ENCODE assay signal across 19 mouse cellular contexts in genomic region chr12:21226316-21226715, GRCm38 (mm10). TPM values are rescaled to one million over a fixed set of nuclear protein-coding genes. Genes with fewer than 3 reads are reported as not detected.
DNase-seq lines count a peak whose midpoint lies in the region; ATAC-seq and TF ChIP-seq lines count a peak whose summit lies in the region.
"Had no signal": no experiment of that assay in that cellular context is flagged by ENCODE, and none has a peak within 500 bp of the region (broad histone marks: within the 10 kb centered on the region; RNA-seq: fewer than 3 reads in every experiment).

No protein-coding gene starts in this region.

- no peak for TF ChIP-seq CTCF in small intestine, adult 2 months (IDR thresholded peaks at IDR 0.05; ENCODE audit: extremely low read depth, insufficient read length, insufficient replicate concordance, low read depth, low read length)

- H3K4me1 ChIP-seq in heart, embryonic 15.5 days (replicated peaks): peaks cover 17% of the 10 kb centered on the region
- peaks cover 16% of the 10 kb centered on the region for H3K4me1 ChIP-seq in lung, embryonic 16.5 days (replicated peaks; ENCODE audit: control insufficient read depth, insufficient read depth, low read length)
- peaks cover 32% of the 10 kb centered on the region; the same call in 1 of the 2 replicates for H3K4me1 ChIP-seq in small intestine, adult 2 months (ENCODE audit: control insufficient read depth, insufficient read depth, insufficient read length, low read length)

- no peak for TF ChIP-seq POLR2A in small intestine, adult 2 months (IDR thresholded peaks at IDR 0.05; ENCODE audit: low read depth, low read length)

- H3K4me2 ChIP-seq in heart, embryonic 15.5 days: no peak overlapping the region
- no peak overlapping the region for H3K4me2 ChIP-seq in lung, embryonic 16.5 days (ENCODE audit: low read depth, low read length)
- H3K4me2 ChIP-seq: hindbrain, embryonic 15.5 days; limb, embryonic 15.5 days; lung, embryonic 14.5 days had no signal

- H3K9ac ChIP-seq in heart, embryonic 15.5 days: no peak overlapping the region
- no peak overlapping the region for H3K9ac ChIP-seq in lung, embryonic 16.5 days (ENCODE audit: low read length)
- H3K9ac ChIP-seq: hindbrain, embryonic 15.5 days; limb, embryonic 15.5 days; lung, embryonic 14.5 days had no signal

- peak overlapping the region; percentile 78; the same call in 1 of the 2 replicates for H3K27ac ChIP-seq in heart, embryonic 15.5 days
- peak overlapping the region; percentile 78 for H3K27ac ChIP-seq in lung, embryonic 16.5 days (ENCODE audit: low read length)
- H3K27ac ChIP-seq in small intestine, adult 2 months (ENCODE audit: insufficient read depth, low read depth, low read length): 0 out of 2 replicates have a peak overlapping the region, but pooled peaks have one; percentile 96
- H3K27ac ChIP-seq: hindbrain, embryonic 15.5 days; limb, embryonic 15.5 days; midbrain, embryonic 10.5 days had no signal

- no peak for DNase-seq in heart, adult 9 months (ENCODE audit: low spot score in 2 of 2)
- no peak for DNase-seq in lung, postnatal 14 days
- DNase-seq in T-cell, adult 2 months (ENCODE audit: low spot score): peak; percentile 6
- DNase-seq in layer of hippocampus, postnatal 25 days (ENCODE audit: extremely low spot score in 1 of 2, low spot score in 1 of 2): no peak
- DNase-seq: kidney, adult 11 months; kidney, postnatal 14 days; right cerebral cortex, postnatal 4 days; thymus, adult 18-20 months had no signal

- no peak for ATAC-seq in heart, embryonic 15.5 days (replicated peaks; ENCODE audit: insufficient number of reproducible peaks, insufficient read depth, low FRiP score, low read depth)
- ATAC-seq in lung, embryonic 16.5 days (ENCODE audit: low read depth): no peak
- ATAC-seq: CD4-positive, CD25-positive, alpha-beta regulatory T cell, adult 4 months; forebrain, embryonic 14.5 days had no signal

- no peaks in the 10 kb centered on the region for H3K27me3 ChIP-seq in heart, embryonic 15.5 days
- no peaks in the 10 kb centered on the region for H3K27me3 ChIP-seq in lung, embryonic 16.5 days (ENCODE audit: control insufficient read depth, insufficient read depth, low read depth, low read length)
- no peaks in the 10 kb centered on the region for H3K27me3 ChIP-seq in small intestine, adult 2 months (ENCODE audit: control insufficient read depth, insufficient read depth, low read length)
- H3K27me3 ChIP-seq: hindbrain, embryonic 15.5 days; limb, embryonic 15.5 days had no signal

- no peak overlapping the region for H3K4me3 ChIP-seq in heart, embryonic 15.5 days
- no peak overlapping the region for H3K4me3 ChIP-seq in lung, embryonic 16.5 days (ENCODE audit: low read length)
- H3K4me3 ChIP-seq in small intestine, adult 2 months (ENCODE audit: low read depth, low read length): no peak overlapping the region
- H3K4me3 ChIP-seq: erythroblast, embryonic 14.5 days; hindbrain, embryonic 15.5 days; limb, embryonic 15.5 days; midbrain, embryonic 10.5 days had no signal

- peaks cover 10% of the 10 kb centered on the region; the same call in 1 of the 2 replicates for H3K36me3 ChIP-seq in heart, embryonic 15.5 days
- 0 out of 2 replicates have a peak, but pooled peaks cover 6% of the 10 kb centered on the region for H3K36me3 ChIP-seq in lung, embryonic 16.5 days (ENCODE audit: control insufficient read depth, insufficient read depth, low read length)
- H3K36me3 ChIP-seq in small intestine, adult 2 months (ENCODE audit: control insufficient read depth, insufficient read depth, low read length): peaks cover 9% of the 10 kb centered on the region; the same call in 1 of the 2 replicates
- H3K36me3 ChIP-seq: G1E had no signal

- 76% methylated on average over 9 of the region's 9 CpGs for WGBS in heart, embryonic 15.5 days
- WGBS in lung, embryonic 16.5 days: 76% methylated on average over 9 of the region's 9 CpGs
- WGBS in small intestine, adult 2 months: 87% methylated on average over 9 of the region's 9 CpGs

- H3K9me3 ChIP-seq in heart, embryonic 15.5 days (replicated peaks): no peaks in the 10 kb centered on the region
- H3K9me3 ChIP-seq in lung, embryonic 16.5 days (ENCODE audit: control insufficient read depth, low read length): no peaks in the 10 kb centered on the region
- H3K9me3 ChIP-seq: hindbrain, embryonic 15.5 days; limb, embryonic 15.5 days; midbrain, embryonic 10.5 days had no signal

RNA-seq across cellular contexts. Expression of gene Cpsf3, which starts 58.9 kb away (rescaled TPM):
- polyA plus RNA-seq in heart, embryonic 15.5 days (2015; fragmentation: Nextera tagmentation; extraction: Ambion mirVana): 63.1 and 69.1 TPM in 2 replicates
- 112 and 115 TPM in 2 replicates for polyA plus RNA-seq in lung, embryonic 16.5 days (2015; fragmentation: Nextera tagmentation; extraction: Ambion mirVana)
- polyA plus RNA-seq in small intestine, adult 2 months (2012; rRNA removed): 3.7 and 9.9 TPM in 2 replicates
- 10 to 100 TPM; 48.2 to 50.7 TPM for total RNA-seq in layer of hippocampus, postnatal 25 days (2021)

RNA-seq across cellular contexts. Expression of gene Itgb1bp1, which starts 59.8 kb away (rescaled TPM):
- 35.0 and 38.7 TPM in 2 replicates for polyA plus RNA-seq in heart, embryonic 15.5 days (2015; fragmentation: Nextera tagmentation; extraction: Ambion mirVana)
- 50.2 and 57.8 TPM in 2 replicates for polyA plus RNA-seq in lung, embryonic 16.5 days (2015; fragmentation: Nextera tagmentation; extraction: Ambion mirVana)
- 2.1 and 3.7 TPM in 2 replicates for polyA plus RNA-seq in small intestine, adult 2 months (2012; rRNA removed)
- total RNA-seq in layer of hippocampus, postnatal 25 days (2021): 10 to 100 TPM; 44.4 to 48.6 TPM
